Mouse (Mus musculus) kidney, adult 2 months (tissue): ENCODE data around the gene Strc. TPM values are rescaled to one million over a fixed set of nuclear protein-coding genes. Genes with fewer than 3 reads are reported as not detected.

Experiments
- DNase-seq: peaks from one replicate; pipeline ENCODE4 v3.0.0; 2021
- H3K27ac ChIP-seq: fragments of 200-500 bp; 2 replicates; pipeline ENCODE4 v1.5.1; 2012; ENCODE audit warnings: low read depth, low read length, control low read depth, inconsistent platforms; ENCODE audit not compliant: insufficient read depth
- H3K27me3 ChIP-seq: fragments of 200-500 bp; replicated peaks from 2 replicates; pipeline ENCODE4 v1.6.1; 2012; ENCODE audit warnings: mild to moderate bottlenecking, moderate library complexity, low read length, inconsistent platforms; ENCODE audit not compliant: control insufficient read depth, insufficient read depth
- H3K36me3 ChIP-seq: fragments of 200-500 bp; 2 replicates; pipeline ENCODE4 v1.6.1; 2012; ENCODE audit warnings: mild to moderate bottlenecking, moderate library complexity, low read length, inconsistent platforms; ENCODE audit not compliant: control insufficient read depth, insufficient read depth
- H3K4me1 ChIP-seq: fragments of 200-500 bp; 2 replicates; pipeline ENCODE4 v1.6.1; 2011; ENCODE audit warnings: low read length; ENCODE audit not compliant: control insufficient read depth, insufficient read depth
- H3K4me3 ChIP-seq: fragments of 200-500 bp; 2 replicates; pipeline ENCODE4 v1.5.1; 2011; ENCODE audit warnings: mild to moderate bottlenecking, low read depth, low read length, control low read depth; ENCODE audit not compliant: insufficient read depth
- CTCF ChIP-seq: fragments of 200-500 bp; conservative IDR thresholded peaks from 2 replicates; pipeline ENCODE4 v1.5.1; 2011; ENCODE audit warnings: low read depth, mild to moderate bottlenecking, control low read depth, low read length, moderate library complexity, mixed read lengths; ENCODE audit not compliant: insufficient read depth, insufficient read length
- POLR2A ChIP-seq: fragments of 200-500 bp; IDR thresholded peaks from one replicate; pipeline ENCODE4 v1.6.1; 2011; ENCODE audit warnings: low read depth, low read length, control low read depth
- whole genome bisulfite sequencing: fragments of 180-500 bp; shearing (Covaris S2); methylation state at CpG from one replicate; pipeline ENCODE4 v1.1.7; 2018; 5-methylcytosine and 5-hydroxymethylcytosine counted together
- polyA plus RNA-seq: library from polyadenylated mRNA; depleted of rRNA; stranded (reverse); fragments of >200 nt; gene quantifications from 2 replicates; pipeline ENCODE4 v1.2.3, GENCODE M21; 2012

Gene Strc
- polyA plus RNA-seq, 1 experiment, result not detected

- Histone ChIP-seq H3K36me3 (no peaks in the 10 kb centered on the region; the same call in 1 of the 2 replicates), H3K27ac (peak overlapping the region; percentile 88), H3K4me3 (peak overlapping the region; percentile 88), H3K27me3 (no peaks in the 10 kb centered on the region), H3K4me1 (peaks cover 16% of the 10 kb centered on the region)
- peak; percentile 53 for DNase-seq
- 1% methylated on average over 32 of the region's 32 CpGs for WGBS
- no peak for TF ChIP-seq CTCF
Measured at GRCm38 (mm10) chr2:121414139-121414685, 27.2 kb upstream of the Strc start.

GRCm38 (mm10) chr2:121413387-121414042, 26.5 kb upstream of the Strc start, which contains the start of the genes Pdia3 and Catsper2:
Gene Pdia3, plus strand, starts transcription at chr2:121413775.
Gene Catsper2, minus strand, starts transcription at chr2:121413792.
- Histone ChIP-seq H3K27me3 (no peaks in the 10 kb centered on the region), H3K27ac (peak within 1 kb of the TSS; percentile 91), H3K4me1 (peaks cover 16% of the 10 kb centered on the region), H3K36me3 (no peaks in the 10 kb centered on the region; the same call in 1 of the 2 replicates), H3K4me3 (peak within 1 kb of the TSS; percentile 88)
- peak; percentile 97 for DNase-seq
- WGBS, result 1% methylated on average over 68 of the region's 68 CpGs
- peak; percentile 53 for TF ChIP-seq POLR2A
- TF ChIP-seq CTCF, result peak; percentile 23; the same call in 1 of the 2 replicates

GRCm38 (mm10) chr2:121412843-121413386, 25.9 kb upstream of the Strc start:
- WGBS, result 4% methylated on average over 4 of the region's 4 CpGs

GRCm38 (mm10) chr2:121408160-121408559, 21.2 kb upstream of the Strc start:
- DNase-seq, result peak; percentile 67

More at GRCm38 (mm10) chr2:121412843-121413386, 25.9 kb upstream of the Strc start:
- TF ChIP-seq CTCF (no peak), POLR2A (no peak)
- DNase-seq, result no peak
- Histone ChIP-seq H3K4me1 (peaks cover 16% of the 10 kb centered on the region), H3K27ac (peak overlapping the region; percentile 91), H3K4me3 (peak overlapping the region; percentile 79), H3K36me3 (no peaks in the 10 kb centered on the region; the same call in 1 of the 2 replicates), H3K27me3 (no peaks in the 10 kb centered on the region)

GRCm38 (mm10) chr2:121403296-121403695, 16.3 kb upstream of the Strc start:
- Histone ChIP-seq H3K36me3 (no peaks in the 10 kb centered on the region), H3K4me1 (no peaks in the 10 kb centered on the region), H3K27ac (no peak overlapping the region), H3K27me3 (no peaks in the 10 kb centered on the region), H3K4me3 (no peak overlapping the region)
- peak; percentile 19 for DNase-seq
- TF ChIP-seq CTCF, result no peak
- TF ChIP-seq POLR2A, result no peak

More at GRCm38 (mm10) chr2:121408160-121408559, 21.2 kb upstream of the Strc start:
- no peaks in the 10 kb centered on the region for H3K27me3 ChIP-seq
- H3K4me3 ChIP-seq, result no peak overlapping the region
- peaks cover 6% of the 10 kb centered on the region; the same call in 1 of the 2 replicates for H3K4me1 ChIP-seq
- TF ChIP-seq POLR2A (no peak), CTCF (peak; percentile 42; the same call in 1 of the 2 replicates)
- 39% methylated on average over 4 of the region's 4 CpGs for WGBS
- H3K27ac ChIP-seq, result no peak overlapping the region
- no peaks in the 10 kb centered on the region for H3K36me3 ChIP-seq

- WGBS, result 14% methylated on average over 8 of the region's 8 CpGs
- Histone ChIP-seq H3K27ac (no peak overlapping the region), H3K4me3 (no peak overlapping the region), H3K27me3 (no peaks in the 10 kb centered on the region), H3K36me3 (no peaks in the 10 kb centered on the region), H3K4me1 (no peaks in the 10 kb centered on the region)
- TF ChIP-seq POLR2A (no peak), CTCF (peak; percentile 42)
- peak; percentile 77 for DNase-seq
Measured at GRCm38 (mm10) chr2:121396624-121397023, 9.7 kb upstream of the Strc start.

- no peak for DNase-seq
- Histone ChIP-seq H3K27me3 (no peaks in the 10 kb centered on the region), H3K36me3 (no peaks in the 10 kb centered on the region), H3K4me3 (no peak overlapping the region), H3K4me1 (no peaks in the 10 kb centered on the region), H3K27ac (no peak overlapping the region)
- TF ChIP-seq CTCF (no peak), POLR2A (no peak)
- WGBS, result 48% methylated on average over 2 of the region's 2 CpGs
Measured at GRCm38 (mm10) chr2:121374766-121375165, 12.2 kb downstream of the Strc start.
